Mouse (Mus musculus) brain, embryonic 14.5 days (tissue): Measurements from ENCODE around the gene Pabpc4l. TPM values are rescaled to one million over a fixed set of nuclear protein-coding genes. Genes with fewer than 3 reads are reported as not detected.
"Not testable (repeated sequence)": the region's sequence is repeated elsewhere in the genome, so short reads cannot be mapped to it uniquely, and the experiment has no call there.

Experiments
- DNase-seq: peaks from one replicate; pipeline ENCODE4 v3.0.0-alpha.2; 2011; ENCODE audit warnings: low read depth
- CTCF ChIP-seq: fragments of 200-500 bp; IDR thresholded peaks from 2 replicates; pipeline ENCODE4 v1.5.1; 2012; ENCODE audit warnings: inconsistent platforms, mild to moderate bottlenecking, moderate library complexity, borderline replicate concordance; ENCODE audit not compliant: insufficient read depth, insufficient read length; ENCODE audit errors: extremely low read depth
- POLR2A ChIP-seq: fragments of 200-500 bp; IDR thresholded peaks from 2 replicates; pipeline ENCODE4 v1.6.1; 2012; ENCODE audit warnings: mild to moderate bottlenecking, inconsistent platforms, borderline replicate concordance; ENCODE audit not compliant: poor library complexity, insufficient read depth, insufficient read length, severe bottlenecking; ENCODE audit errors: extremely low read depth
- polyA plus RNA-seq: library from polyadenylated mRNA; depleted of rRNA; stranded (reverse); fragments of >200 nt; gene quantifications from 2 replicates; pipeline ENCODE4 v1.2.3, GENCODE M21; 2012; rRNA removed

The Pabpc4l gene
- polyA plus RNA-seq = 1.3 and 2.4 TPM in 2 replicates

- DNase-seq = peak; percentile 76
- TF ChIP-seq CTCF (no peak), POLR2A (no peak)
Measured at GRCm38 (mm10) chr3:46447481-46448265, at the start of gene Pabpc4l. TSS of gene Pabpc4l (minus strand) at chr3:46448219.

DNA sequence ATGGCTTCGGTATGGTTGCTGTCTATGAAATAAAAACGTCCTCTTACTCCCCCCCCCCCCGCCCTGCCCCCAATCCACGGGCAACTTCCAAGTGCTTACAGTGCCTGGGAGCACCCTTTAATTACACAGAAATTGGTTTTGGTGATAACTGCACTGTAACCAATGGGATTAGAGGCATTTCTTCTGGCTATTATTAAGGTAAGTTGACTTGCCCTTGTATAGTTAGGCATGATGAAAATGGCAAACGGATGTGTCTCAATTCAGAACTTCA, 42.9 kb upstream of the Pabpc4l start:
- TF ChIP-seq CTCF = no peak
- TF ChIP-seq POLR2A = no peak
- peak; percentile 57 for DNase-seq

- peak; percentile 42 for DNase-seq
- TF ChIP-seq POLR2A = no peak
- TF ChIP-seq CTCF = no peak
Measured at GRCm38 (mm10) chr3:46490132-46490988, 42.3 kb upstream of the Pabpc4l start.

- DNase-seq = not testable (repeated sequence)
Measured at GRCm38 (mm10) chr3:46486091-46486490, 38.1 kb upstream of the Pabpc4l start.

DNA sequence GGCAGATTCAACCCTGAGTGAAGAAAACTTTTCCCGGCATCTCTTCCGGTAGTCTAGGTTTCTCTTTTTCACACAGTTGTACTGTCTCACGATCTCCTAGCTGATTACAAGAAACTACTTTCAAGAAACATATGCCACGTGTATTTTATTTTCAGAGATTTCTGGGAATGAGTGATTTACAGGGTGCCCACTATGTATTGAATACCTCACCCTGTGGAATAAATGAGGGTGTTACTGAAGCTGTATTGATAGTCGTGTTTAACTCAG, 180 bp upstream of the Pabpc4l start:
- TF ChIP-seq POLR2A = no peak
- no peak for TF ChIP-seq CTCF
- no peak for DNase-seq

GRCm38 (mm10) chr3:46431416-46431815, 16.6 kb downstream of the Pabpc4l start:
- no peak for DNase-seq
- TF ChIP-seq POLR2A (no peak), CTCF (no peak)
